Mouse (Mus musculus): ENCODE data around the gene Nudt14. TPM values are rescaled to one million over a fixed set of nuclear protein-coding genes. Genes with fewer than 3 reads are reported as not detected.

Gene Nudt14
- polyA plus RNA-seq, 1 experiment: 0.86 TPM

- H3K9me3 ChIP-seq (ENCODE audit: control insufficient read depth, low read length): no peaks in the 10 kb centered on the region
These were observed 2.9 kb downstream of the Nudt14 start for GRCm38 (mm10) chr12:112938873-112939565.

GRCm38 (mm10) chr12:112938366-112938765 is 3.6 kb downstream of the Nudt14 start:
- no peaks in the 10 kb centered on the region for H3K36me3 ChIP-seq (ENCODE audit: control insufficient read depth)
- TF ChIP-seq TAL1 (IDR thresholded peaks at IDR 0.05; ENCODE audit: low read length) (no peak), GATA1 (IDR thresholded peaks at IDR 0.05; ENCODE audit: low read length) (no peak)
- peaks cover 4% of the 10 kb centered on the region; the same call in 1 of the 2 replicates for H3K27me3 ChIP-seq (ENCODE audit: control insufficient read depth)
- H3K4me1 ChIP-seq (ENCODE audit: control insufficient read depth): peaks cover 22% of the 10 kb centered on the region
- no peaks in the 10 kb centered on the region for H3K9me3 ChIP-seq (ENCODE audit: control insufficient read depth, low read length)
- no peak overlapping the region for H3K4me3 ChIP-seq (replicated peaks)

More at GRCm38 (mm10) chr12:112938873-112939565, 2.9 kb downstream of the Nudt14 start:
- Histone ChIP-seq H3K27me3 (ENCODE audit: control insufficient read depth) (no peaks in the 10 kb centered on the region; the same call in 1 of the 2 replicates), H3K4me3 (replicated peaks) (no peak overlapping the region), H3K4me1 (ENCODE audit: control insufficient read depth) (peaks cover 22% of the 10 kb centered on the region), H3K36me3 (ENCODE audit: control insufficient read depth) (no peaks in the 10 kb centered on the region)
- TF ChIP-seq GATA1 (IDR thresholded peaks at IDR 0.05; ENCODE audit: low read length): no peak
- TF ChIP-seq TAL1 (IDR thresholded peaks at IDR 0.05; ENCODE audit: low read length): no peak

GRCm38 (mm10) chr12:112937906-112938305 is 4.0 kb downstream of the Nudt14 start:
- Histone ChIP-seq H3K36me3 (ENCODE audit: control insufficient read depth) (no peaks in the 10 kb centered on the region), H3K9me3 (ENCODE audit: control insufficient read depth, low read length) (no peaks in the 10 kb centered on the region), H3K27me3 (ENCODE audit: control insufficient read depth) (peaks cover 6% of the 10 kb centered on the region; the same call in 1 of the 2 replicates), H3K4me3 (replicated peaks) (no peak overlapping the region), H3K4me1 (ENCODE audit: control insufficient read depth) (peaks cover 22% of the 10 kb centered on the region)
- TF ChIP-seq TAL1 (IDR thresholded peaks at IDR 0.05; ENCODE audit: low read length) (no peak), GATA1 (IDR thresholded peaks at IDR 0.05; ENCODE audit: low read length) (no peak)

GRCm38 (mm10) chr12:112932647-112933046 is 9.3 kb downstream of the Nudt14 start:
- Histone ChIP-seq H3K4me3 (replicated peaks) (no peak overlapping the region), H3K27me3 (ENCODE audit: control insufficient read depth) (peaks cover 59% of the 10 kb centered on the region), H3K36me3 (ENCODE audit: control insufficient read depth) (no peaks in the 10 kb centered on the region), H3K9me3 (ENCODE audit: control insufficient read depth, low read length) (peaks cover 3% of the 10 kb centered on the region; the same call in 1 of the 2 replicates), H3K4me1 (ENCODE audit: control insufficient read depth) (peaks cover 7% of the 10 kb centered on the region)
- TF ChIP-seq GATA1 (IDR thresholded peaks at IDR 0.05; ENCODE audit: low read length): no peak
- TF ChIP-seq TAL1 (IDR thresholded peaks at IDR 0.05; ENCODE audit: low read length): no peak

GRCm38 (mm10) chr12:112929562-112930352 is 12.2 kb downstream of the Nudt14 start, which contains the start of gene Jag2:
Gene Jag2 (minus strand): TSS chr12:112929776.
- Histone ChIP-seq H3K4me3 (replicated peaks) (peak within 1 kb of the TSS; percentile 29), H3K9me3 (ENCODE audit: control insufficient read depth, low read length) (peaks cover 3% of the 10 kb centered on the region; the same call in 1 of the 2 replicates), H3K4me1 (ENCODE audit: control insufficient read depth) (peaks cover 7% of the 10 kb centered on the region), H3K27me3 (ENCODE audit: control insufficient read depth) (peaks cover 76% of the 10 kb centered on the region), H3K36me3 (ENCODE audit: control insufficient read depth) (no peaks in the 10 kb centered on the region)
- TF ChIP-seq TAL1 (IDR thresholded peaks at IDR 0.05; ENCODE audit: low read length) (no peak), GATA1 (IDR thresholded peaks at IDR 0.05; ENCODE audit: low read length) (no peak)

GRCm38 (mm10) chr12:112928401-112929241 is 13.3 kb downstream of the Nudt14 start:
- Histone ChIP-seq H3K4me3 (replicated peaks) (peak overlapping the region; percentile 29), H3K4me1 (ENCODE audit: control insufficient read depth) (peaks cover 7% of the 10 kb centered on the region), H3K36me3 (ENCODE audit: control insufficient read depth) (no peaks in the 10 kb centered on the region), H3K9me3 (ENCODE audit: control insufficient read depth, low read length) (peaks cover 3% of the 10 kb centered on the region; the same call in 1 of the 2 replicates), H3K27me3 (ENCODE audit: control insufficient read depth) (peaks cover 73% of the 10 kb centered on the region)
- TF ChIP-seq GATA1 (IDR thresholded peaks at IDR 0.05; ENCODE audit: low read length): no peak
- TF ChIP-seq TAL1 (IDR thresholded peaks at IDR 0.05; ENCODE audit: low read length): no peak

GRCm38 (mm10) chr12:112927265-112927664 is 14.7 kb downstream of the Nudt14 start:
- H3K36me3 ChIP-seq (ENCODE audit: control insufficient read depth): no peaks in the 10 kb centered on the region
- peaks cover 63% of the 10 kb centered on the region for H3K27me3 ChIP-seq (ENCODE audit: control insufficient read depth)
- H3K9me3 ChIP-seq (ENCODE audit: control insufficient read depth, low read length): peaks cover 3% of the 10 kb centered on the region; the same call in 1 of the 2 replicates
- H3K4me1 ChIP-seq (ENCODE audit: control insufficient read depth): peaks cover 7% of the 10 kb centered on the region
- no peak for TF ChIP-seq TAL1 (IDR thresholded peaks at IDR 0.05; ENCODE audit: low read length)
- no peak for TF ChIP-seq GATA1 (IDR thresholded peaks at IDR 0.05; ENCODE audit: low read length)
- H3K4me3 ChIP-seq (replicated peaks): no peak overlapping the region

GRCm38 (mm10) chr12:112925950-112926349 is 16.0 kb downstream of the Nudt14 start:
- no peaks in the 10 kb centered on the region for H3K36me3 ChIP-seq (ENCODE audit: control insufficient read depth)
- H3K9me3 ChIP-seq (ENCODE audit: control insufficient read depth, low read length): peaks cover 3% of the 10 kb centered on the region; the same call in 1 of the 2 replicates
- H3K4me3 ChIP-seq (replicated peaks): no peak overlapping the region
- H3K27me3 ChIP-seq (ENCODE audit: control insufficient read depth): peaks cover 50% of the 10 kb centered on the region
- TF ChIP-seq TAL1 (IDR thresholded peaks at IDR 0.05; ENCODE audit: low read length) (no peak), GATA1 (IDR thresholded peaks at IDR 0.05; ENCODE audit: low read length) (no peak)
- peaks cover 7% of the 10 kb centered on the region for H3K4me1 ChIP-seq (ENCODE audit: control insufficient read depth)
